ENCODE assay signal across 26 mouse cellular contexts in the genomic region with DNA sequence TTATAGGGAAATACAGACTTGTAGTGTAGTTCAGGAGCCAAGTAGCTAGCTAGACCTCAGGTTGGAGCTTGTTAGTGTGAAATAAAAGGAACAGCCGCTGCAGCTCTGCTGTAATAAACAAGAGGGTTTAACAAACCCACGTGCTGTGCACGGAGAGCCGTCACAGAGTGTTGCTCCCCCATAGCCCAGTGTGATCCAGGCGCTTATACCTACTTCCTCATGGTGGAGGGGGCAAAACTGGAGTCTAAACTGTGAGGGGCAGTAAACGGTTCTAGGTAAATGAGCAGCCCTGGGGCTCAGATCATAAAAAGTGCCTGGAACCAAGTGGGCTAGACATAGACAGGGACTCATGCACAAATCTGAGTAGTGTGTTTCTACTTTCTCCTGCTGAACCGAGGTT.
DNase-seq lines count a peak whose midpoint lies in the region; ATAC-seq lines count a peak whose summit lies in the region.
"Had no signal": no experiment of that assay in that cellular context is flagged by ENCODE, and none has a peak within 500 bp of the region (broad histone marks: within the 10 kb centered on the region; RNA-seq: fewer than 3 reads in every experiment).

No protein-coding gene starts in this region.

- no peak overlapping the region for H3K4me2 ChIP-seq in lung, embryonic 16.5 days (ENCODE audit: low read depth, low read length)
- H3K4me2 ChIP-seq: embryonic facial prominence, embryonic 15.5 days; intestine, embryonic 15.5 days; midbrain, embryonic 13.5 days; stomach, embryonic 15.5 days had no signal

- no peak overlapping the region for H3K9ac ChIP-seq in lung, embryonic 16.5 days (ENCODE audit: low read length)
- H3K9ac ChIP-seq: embryonic facial prominence, embryonic 15.5 days; intestine, embryonic 15.5 days; midbrain, embryonic 13.5 days; stomach, embryonic 15.5 days had no signal

- peak overlapping the region; percentile 58 for H3K27ac ChIP-seq in lung, embryonic 16.5 days (ENCODE audit: low read length)
- H3K27ac ChIP-seq: embryonic facial prominence, embryonic 15.5 days; heart, embryonic 10.5 days; intestine, embryonic 15.5 days; midbrain, embryonic 13.5 days; stomach, embryonic 15.5 days had no signal

- peaks cover 14% of the 10 kb centered on the region; the same call in 1 of the 2 replicates for H3K4me1 ChIP-seq in lung, embryonic 16.5 days (replicated peaks; ENCODE audit: control insufficient read depth, insufficient read depth, low read length)

- no peaks in the 10 kb centered on the region for H3K27me3 ChIP-seq in lung, embryonic 16.5 days (ENCODE audit: control insufficient read depth, insufficient read depth, low read depth, low read length)
- H3K27me3 ChIP-seq: CH12.LX; embryonic facial prominence, embryonic 15.5 days; intestine, embryonic 15.5 days; midbrain, embryonic 13.5 days; stomach, embryonic 15.5 days had no signal

- no peak for ATAC-seq in lung, embryonic 16.5 days (ENCODE audit: low read depth)
- ATAC-seq in megakaryocyte progenitor cell, adult 5-6 weeks (replicated peaks; ENCODE audit: poor library complexity): peak; percentile 52
- ATAC-seq: forebrain, embryonic 14.5 days; hindbrain, embryonic 16.5 days; intestine, embryonic 15.5 days; midbrain, embryonic 13.5 days; Patski had no signal

- H3K36me3 ChIP-seq in lung, embryonic 16.5 days (ENCODE audit: control insufficient read depth, insufficient read depth, low read length): no peaks in the 10 kb centered on the region
- H3K36me3 ChIP-seq: embryonic facial prominence, embryonic 15.5 days; G1E; heart, embryonic 10.5 days; intestine, embryonic 15.5 days; midbrain, embryonic 13.5 days; stomach, embryonic 15.5 days had no signal

- H3K4me3 ChIP-seq in lung, embryonic 16.5 days (ENCODE audit: low read length): no peak overlapping the region
- H3K4me3 ChIP-seq: embryonic facial prominence, embryonic 15.5 days; heart, embryonic 10.5 days; intestine, embryonic 15.5 days; megakaryocyte, embryonic 14.5 days; midbrain, embryonic 13.5 days; stomach, embryonic 15.5 days had no signal

- 72% methylated on average over 7 of the region's 7 CpGs for WGBS in lung, embryonic 16.5 days

- no peaks in the 10 kb centered on the region for H3K9me3 ChIP-seq in lung, embryonic 16.5 days (ENCODE audit: control insufficient read depth, low read length)
- H3K9me3 ChIP-seq: embryonic facial prominence, embryonic 15.5 days; heart, embryonic 10.5 days; intestine, embryonic 15.5 days; megakaryocyte, embryonic 14.5 days; midbrain, embryonic 13.5 days; stomach, embryonic 15.5 days had no signal

- DNase-seq in layer of hippocampus, adult 9-11 months: peak; percentile 38
- no peak for DNase-seq in layer of hippocampus, adult 8-10 months (ENCODE audit: low spot score in 2 of 2)
- no peak for DNase-seq in lung, postnatal 10 days
- peak; percentile 40 for DNase-seq in forelimb bud, embryonic 11.5 days (ENCODE audit: low read depth, low spot score)
- DNase-seq in heart, adult 18-20 months: no peak
- DNase-seq: adrenal gland, postnatal 36 days; B cell, adult 2 months; cerebellum, adult 11-12 months; cerebellum, postnatal 25 days; gastrocnemius, postnatal 14 days; kidney, postnatal 25 days; liver; thymus, postnatal 36 days had no signal

Comparison
In these comparisons a context has a peak if more than half of its experiments do, and no peak if none do; other contexts are left out.
1. DNase-seq: peak in layer of hippocampus, adult 9-11 months (single experiment) and forelimb bud, embryonic 11.5 days (single experiment); none in layer of hippocampus, adult 8-10 months (0 of 2), lung, postnatal 10 days (single experiment) and heart, adult 18-20 months (0 of 2).